Mouse (Mus musculus): ENCODE results near the gene Scmh1.
A peak's percentile ranks its signal among the peaks of the same experiment; 100 is the strongest.
"Not testable (repeated sequence)": the region's sequence is repeated elsewhere in the genome, so short reads cannot be mapped to it uniquely, and the experiment has no call there.

Gene Scmh1

GRCm38 (mm10) chr4:120405144-120405805 is at the start of gene Scmh1:
Scmh1 (plus strand) TSS chr4:120405281.
- DNase-seq (ENCODE audit: low read depth, low spot score), result peak; percentile 66

- DNase-seq (ENCODE audit: low read depth, low spot score), result no peak
Measured at GRCm38 (mm10) chr4:120360011-120360521, 45.0 kb upstream of the Scmh1 start.

GRCm38 (mm10) chr4:120364729-120365128 is 40.4 kb upstream of the Scmh1 start:
- no peak for DNase-seq (ENCODE audit: low read depth, low spot score)

- DNase-seq (ENCODE audit: low read depth, low spot score), result no peak
Measured at GRCm38 (mm10) chr4:120365456-120365855, 39.6 kb upstream of the Scmh1 start.

- no peak for DNase-seq (ENCODE audit: low read depth, low spot score)
Measured at GRCm38 (mm10) chr4:120368031-120368430, 37.0 kb upstream of the Scmh1 start.

- DNase-seq (ENCODE audit: low read depth, low spot score), result peak; percentile 40
Measured at GRCm38 (mm10) chr4:120368663-120369062, 36.4 kb upstream of the Scmh1 start.

- DNase-seq (ENCODE audit: low read depth, low spot score), result no peak
Measured at GRCm38 (mm10) chr4:120369156-120369555, 35.9 kb upstream of the Scmh1 start.

- no peak for DNase-seq (ENCODE audit: low read depth, low spot score)
Measured at GRCm38 (mm10) chr4:120369861-120370366, 35.2 kb upstream of the Scmh1 start.

GRCm38 (mm10) chr4:120372838-120373237 is 32.2 kb upstream of the Scmh1 start:
- no peak for DNase-seq (ENCODE audit: low read depth, low spot score)

- no peak for DNase-seq (ENCODE audit: low read depth, low spot score)
Measured at GRCm38 (mm10) chr4:120373813-120374212, 31.3 kb upstream of the Scmh1 start.

GRCm38 (mm10) chr4:120380811-120381391 is 24.2 kb upstream of the Scmh1 start:
- DNase-seq (ENCODE audit: low read depth, low spot score), result peak; percentile 77

GRCm38 (mm10) chr4:120385496-120385895 is 19.6 kb upstream of the Scmh1 start:
- DNase-seq (ENCODE audit: low read depth, low spot score), result no peak

GRCm38 (mm10) chr4:120387496-120387895 is 17.6 kb upstream of the Scmh1 start:
- DNase-seq (ENCODE audit: low read depth, low spot score), result no peak

- no peak for DNase-seq (ENCODE audit: low read depth, low spot score)
Measured at GRCm38 (mm10) chr4:120387968-120388367, 17.1 kb upstream of the Scmh1 start.

GRCm38 (mm10) chr4:120388998-120389542 is 16.0 kb upstream of the Scmh1 start:
- DNase-seq (ENCODE audit: low read depth, low spot score), result no peak

- DNase-seq (ENCODE audit: low read depth, low spot score), result no peak
Measured at GRCm38 (mm10) chr4:120389546-120389945, 15.5 kb upstream of the Scmh1 start.

GRCm38 (mm10) chr4:120391591-120391990 is 13.5 kb upstream of the Scmh1 start:
- no peak for DNase-seq (ENCODE audit: low read depth, low spot score)

GRCm38 (mm10) chr4:120392341-120392740 is 12.7 kb upstream of the Scmh1 start:
- DNase-seq (ENCODE audit: low read depth, low spot score), result no peak

- DNase-seq (ENCODE audit: low read depth, low spot score), result no peak
Measured at GRCm38 (mm10) chr4:120392748-120393147, 12.3 kb upstream of the Scmh1 start.

- no peak for DNase-seq (ENCODE audit: low read depth, low spot score)
Measured at GRCm38 (mm10) chr4:120400251-120400650, 4.8 kb upstream of the Scmh1 start.

- not testable (repeated sequence) for DNase-seq (ENCODE audit: low read depth, low spot score)
Measured at GRCm38 (mm10) chr4:120402105-120402504, 3.0 kb upstream of the Scmh1 start.

GRCm38 (mm10) chr4:120404247-120404646 is 834 bp upstream of the Scmh1 start:
- no peak for DNase-seq (ENCODE audit: low read depth, low spot score)

- DNase-seq (ENCODE audit: low read depth, low spot score), result no peak
Measured at GRCm38 (mm10) chr4:120404778-120405143, 320 bp upstream of the Scmh1 start.
